Mouse (Mus musculus): ENCODE data around the gene Zfyve1. TPM values are rescaled to one million over a fixed set of nuclear protein-coding genes. Genes with fewer than 3 reads are reported as not detected.

Zfyve1 gene
- polyA plus RNA-seq, 1 experiment from 2014 or later: 27.0 TPM

- Histone ChIP-seq H3K4me2 (replicated peaks) (no peak overlapping the region), H3K4me3 (no peak overlapping the region), H3K27ac (no peak overlapping the region), H3K9me3 (no peaks in the 10 kb centered on the region), H3K36me3 (peaks cover 41% of the 10 kb centered on the region), H3K4me1 (no peaks in the 10 kb centered on the region), H3K9ac (no peak overlapping the region), H3K27me3 (no peaks in the 10 kb centered on the region)
- WGBS: 28% methylated on average over 3 of the region's 3 CpGs
- no peak for ATAC-seq (ENCODE audit: insufficient number of reproducible peaks, insufficient read depth, low FRiP score, low TSS enrichment)
Measured at GRCm38 (mm10) chr12:83578896-83579569, 18.0 kb downstream of the Zfyve1 start.

DNA sequence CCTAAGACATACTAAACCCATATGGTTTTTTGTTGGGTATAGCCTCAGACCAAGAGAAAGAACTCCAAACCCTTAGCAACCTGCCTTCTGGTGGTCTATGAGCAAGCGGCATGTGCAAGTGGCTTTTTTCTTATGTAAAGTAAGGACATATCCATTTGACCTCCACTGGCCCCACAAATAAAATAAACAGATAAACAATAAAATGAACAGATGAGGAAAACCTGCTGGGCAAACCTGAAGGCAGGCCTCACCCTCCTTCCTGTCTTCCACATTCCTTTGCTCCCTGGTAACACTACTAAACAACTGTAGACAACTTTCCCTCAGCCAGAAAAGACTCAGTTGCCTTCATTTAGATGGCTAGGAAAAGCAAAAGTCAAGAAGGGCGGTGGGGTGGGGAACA is 18.7 kb downstream of the Zfyve1 start:
- H3K27ac ChIP-seq: no peak overlapping the region
- H3K4me2 ChIP-seq (replicated peaks): no peak overlapping the region
- no peaks in the 10 kb centered on the region for H3K9me3 ChIP-seq
- H3K4me1 ChIP-seq: no peaks in the 10 kb centered on the region
- H3K27me3 ChIP-seq: no peaks in the 10 kb centered on the region
- no peak overlapping the region for H3K4me3 ChIP-seq
- no peak overlapping the region for H3K9ac ChIP-seq
- peaks cover 42% of the 10 kb centered on the region for H3K36me3 ChIP-seq
- WGBS: 89% methylated on average over 2 of the region's 2 CpGs
- no peak for ATAC-seq (ENCODE audit: insufficient number of reproducible peaks, insufficient read depth, low FRiP score, low TSS enrichment)

GRCm38 (mm10) chr12:83577445-83577844 is 19.6 kb downstream of the Zfyve1 start:
- H3K9me3 ChIP-seq: no peaks in the 10 kb centered on the region
- no peak overlapping the region for H3K4me3 ChIP-seq
- H3K9ac ChIP-seq: no peak overlapping the region
- no peak for ATAC-seq (ENCODE audit: insufficient number of reproducible peaks, insufficient read depth, low FRiP score, low TSS enrichment)
- H3K4me1 ChIP-seq: no peaks in the 10 kb centered on the region
- 94% methylated on average over 5 of the region's 5 CpGs for whole genome bisulfite sequencing
- peaks cover 44% of the 10 kb centered on the region for H3K36me3 ChIP-seq
- no peak overlapping the region for H3K4me2 ChIP-seq (replicated peaks)
- no peak overlapping the region for H3K27ac ChIP-seq
- H3K27me3 ChIP-seq: no peaks in the 10 kb centered on the region

- ATAC-seq (ENCODE audit: insufficient number of reproducible peaks, insufficient read depth, low FRiP score, low TSS enrichment): no peak
- Histone ChIP-seq H3K4me3 (no peak overlapping the region), H3K4me2 (replicated peaks) (no peak overlapping the region), H3K36me3 (peaks cover 65% of the 10 kb centered on the region), H3K9me3 (no peaks in the 10 kb centered on the region), H3K4me1 (no peaks in the 10 kb centered on the region), H3K9ac (no peak overlapping the region), H3K27me3 (no peaks in the 10 kb centered on the region), H3K27ac (no peak overlapping the region)
- WGBS: 83% methylated on average over 5 of the region's 5 CpGs
Measured at GRCm38 (mm10) chr12:83572717-83573116, 24.3 kb downstream of the Zfyve1 start.

- Histone ChIP-seq H3K4me3 (no peak overlapping the region), H3K27me3 (no peaks in the 10 kb centered on the region), H3K4me1 (no peaks in the 10 kb centered on the region), H3K4me2 (replicated peaks) (no peak overlapping the region), H3K36me3 (peaks cover 78% of the 10 kb centered on the region), H3K9ac (no peak overlapping the region), H3K27ac (no peak overlapping the region), H3K9me3 (no peaks in the 10 kb centered on the region)
- no peak for ATAC-seq (ENCODE audit: insufficient number of reproducible peaks, insufficient read depth, low FRiP score, low TSS enrichment)
- WGBS: 83% methylated on average over 3 of the region's 3 CpGs
Measured at GRCm38 (mm10) chr12:83569866-83570265, 27.2 kb downstream of the Zfyve1 start.

DNA sequence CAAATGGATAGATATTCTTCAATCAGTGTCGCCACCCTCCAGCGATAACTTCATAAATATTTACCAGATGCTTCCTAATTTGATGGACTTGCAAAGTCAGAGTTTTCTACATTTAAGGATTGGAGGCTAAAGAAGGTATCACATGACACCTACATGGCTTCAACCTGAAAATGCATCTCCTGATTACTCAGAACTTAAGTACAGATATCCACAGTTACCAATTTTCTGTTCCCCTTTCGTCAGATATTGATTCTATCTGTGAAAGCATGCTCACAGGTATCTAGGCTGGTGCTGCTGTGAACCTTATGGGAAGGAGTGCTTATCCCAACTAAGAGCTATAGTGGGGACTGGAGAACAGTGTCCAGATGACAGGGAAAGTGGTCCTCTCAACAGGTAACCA is 34.4 kb downstream of the Zfyve1 start:
- H3K4me1 ChIP-seq: no peaks in the 10 kb centered on the region
- WGBS: 92% methylated on average over 3 of the region's 3 CpGs
- H3K27ac ChIP-seq: no peak overlapping the region
- no peak overlapping the region for H3K4me3 ChIP-seq
- no peaks in the 10 kb centered on the region for H3K27me3 ChIP-seq
- no peak overlapping the region for H3K9ac ChIP-seq
- H3K9me3 ChIP-seq: no peaks in the 10 kb centered on the region
- H3K4me2 ChIP-seq (replicated peaks): no peak overlapping the region
- H3K36me3 ChIP-seq: peaks cover 79% of the 10 kb centered on the region
- no peak for ATAC-seq (ENCODE audit: insufficient number of reproducible peaks, insufficient read depth, low FRiP score, low TSS enrichment)

GRCm38 (mm10) chr12:83560189-83560588 is 36.8 kb downstream of the Zfyve1 start:
- Histone ChIP-seq H3K36me3 (peaks cover 74% of the 10 kb centered on the region), H3K9me3 (no peaks in the 10 kb centered on the region), H3K9ac (no peak overlapping the region), H3K4me1 (no peaks in the 10 kb centered on the region), H3K27ac (no peak overlapping the region), H3K27me3 (no peaks in the 10 kb centered on the region), H3K4me3 (no peak overlapping the region), H3K4me2 (replicated peaks) (no peak overlapping the region)
- 81% methylated on average over 6 of the region's 6 CpGs for WGBS
- ATAC-seq (ENCODE audit: insufficient number of reproducible peaks, insufficient read depth, low FRiP score, low TSS enrichment): no peak

DNA sequence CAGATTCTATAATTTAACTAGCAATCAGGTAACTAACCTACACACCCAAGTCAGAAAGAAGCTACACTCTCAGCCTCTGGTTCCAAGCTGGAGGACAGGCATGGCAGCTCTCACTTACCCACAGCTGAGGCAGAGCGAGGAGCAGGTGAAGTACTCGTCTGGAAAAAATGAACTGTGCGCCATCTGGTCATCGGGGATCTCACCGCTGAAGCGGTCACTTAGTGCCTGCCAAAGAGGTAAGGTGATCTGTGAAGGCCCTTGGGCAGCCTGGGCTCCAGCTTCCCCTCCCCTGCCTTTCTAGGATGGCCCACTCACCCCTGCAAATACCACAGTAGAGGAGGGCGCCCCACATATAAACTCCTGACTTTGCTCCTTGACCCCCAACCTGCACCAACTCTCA is 38.5 kb downstream of the Zfyve1 start:
- H3K27me3 ChIP-seq: no peaks in the 10 kb centered on the region
- no peak overlapping the region for H3K4me2 ChIP-seq (replicated peaks)
- no peaks in the 10 kb centered on the region for H3K4me1 ChIP-seq
- peaks cover 72% of the 10 kb centered on the region for H3K36me3 ChIP-seq
- no peak overlapping the region for H3K27ac ChIP-seq
- no peaks in the 10 kb centered on the region for H3K9me3 ChIP-seq
- WGBS: 92% methylated on average over 7 of the region's 7 CpGs
- H3K4me3 ChIP-seq: no peak overlapping the region
- no peak overlapping the region for H3K9ac ChIP-seq
- no peak for ATAC-seq (ENCODE audit: insufficient number of reproducible peaks, insufficient read depth, low FRiP score, low TSS enrichment)

DNA sequence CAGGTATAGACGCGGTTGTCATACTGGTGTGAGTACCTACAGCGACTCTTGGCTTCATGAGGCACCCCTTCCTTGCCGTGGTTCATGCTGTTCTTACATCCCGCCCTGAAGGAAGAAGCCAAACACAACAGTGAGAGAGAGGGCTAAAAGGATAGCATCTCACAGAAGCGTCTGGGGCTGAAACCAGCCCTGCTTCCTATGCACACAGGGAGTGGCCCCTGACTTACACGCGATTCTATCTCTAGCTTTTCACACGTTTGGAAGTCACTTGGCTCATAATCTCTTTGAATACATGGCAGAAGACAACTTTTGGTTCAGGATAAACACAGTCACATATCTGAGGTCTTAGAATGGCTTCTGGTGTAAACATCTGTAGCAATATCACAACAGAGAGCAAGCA is 41.4 kb downstream of the Zfyve1 start:
- H3K27ac ChIP-seq: no peak overlapping the region
- H3K4me1 ChIP-seq: no peaks in the 10 kb centered on the region
- WGBS: 65% methylated on average over 9 of the region's 9 CpGs
- H3K4me2 ChIP-seq (replicated peaks): no peak overlapping the region
- no peaks in the 10 kb centered on the region for H3K9me3 ChIP-seq
- no peaks in the 10 kb centered on the region for H3K27me3 ChIP-seq
- peaks cover 80% of the 10 kb centered on the region for H3K36me3 ChIP-seq
- no peak for ATAC-seq (ENCODE audit: insufficient number of reproducible peaks, insufficient read depth, low FRiP score, low TSS enrichment)
- no peak overlapping the region for H3K9ac ChIP-seq
- H3K4me3 ChIP-seq: no peak overlapping the region

- 85% methylated on average over 4 of the region's 4 CpGs for WGBS
- peaks cover 83% of the 10 kb centered on the region for H3K36me3 ChIP-seq
- ATAC-seq (ENCODE audit: insufficient number of reproducible peaks, insufficient read depth, low FRiP score, low TSS enrichment): no peak
Measured at GRCm38 (mm10) chr12:83553816-83554215, 43.2 kb downstream of the Zfyve1 start.

GRCm38 (mm10) chr12:83551305-83551704 is 45.7 kb downstream of the Zfyve1 start:
- no peak overlapping the region for H3K9ac ChIP-seq
- no peaks in the 10 kb centered on the region for H3K27me3 ChIP-seq
- 91% methylated on average over 16 of the region's 16 CpGs for WGBS
- H3K36me3 ChIP-seq: peaks cover 85% of the 10 kb centered on the region
- no peaks in the 10 kb centered on the region for H3K4me1 ChIP-seq
- no peak overlapping the region for H3K4me3 ChIP-seq
- no peak for ATAC-seq (ENCODE audit: insufficient number of reproducible peaks, insufficient read depth, low FRiP score, low TSS enrichment)
- no peak overlapping the region for H3K27ac ChIP-seq
- no peaks in the 10 kb centered on the region for H3K9me3 ChIP-seq
- H3K4me2 ChIP-seq (replicated peaks): no peak overlapping the region

More at GRCm38 (mm10) chr12:83553816-83554215, 43.2 kb downstream of the Zfyve1 start:
- Histone ChIP-seq H3K27ac (no peak overlapping the region), H3K4me3 (no peak overlapping the region), H3K27me3 (no peaks in the 10 kb centered on the region), H3K9ac (no peak overlapping the region), H3K9me3 (no peaks in the 10 kb centered on the region), H3K4me2 (replicated peaks) (no peak overlapping the region), H3K4me1 (no peaks in the 10 kb centered on the region)

DNA sequence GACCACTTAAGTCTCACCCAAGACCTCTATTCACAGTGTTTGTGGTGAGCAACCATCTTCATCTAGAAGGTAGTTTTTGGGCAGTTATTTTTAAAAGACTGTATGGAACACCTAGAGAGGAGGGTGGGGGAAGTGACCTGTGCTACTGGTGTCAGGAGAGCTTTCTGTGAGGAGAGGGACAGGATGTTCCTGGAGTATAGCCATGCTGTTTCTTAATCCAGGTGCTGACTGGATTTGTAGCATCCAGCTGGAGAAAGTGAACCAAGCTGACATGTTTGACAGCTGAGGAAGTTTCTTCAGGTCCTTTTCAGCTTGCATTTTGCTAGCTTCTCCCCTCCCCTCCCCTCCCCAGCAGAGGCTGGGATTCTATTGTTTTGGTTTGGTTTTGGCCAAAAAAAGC is 52.2 kb downstream of the Zfyve1 start:
- Histone ChIP-seq H3K27me3 (no peaks in the 10 kb centered on the region), H3K4me1 (no peaks in the 10 kb centered on the region), H3K27ac (no peak overlapping the region), H3K4me2 (replicated peaks) (no peak overlapping the region), H3K9ac (no peak overlapping the region), H3K4me3 (no peak overlapping the region), H3K9me3 (no peaks in the 10 kb centered on the region), H3K36me3 (peaks cover 52% of the 10 kb centered on the region)
- no peak for ATAC-seq (ENCODE audit: insufficient number of reproducible peaks, insufficient read depth, low FRiP score, low TSS enrichment)

DNA sequence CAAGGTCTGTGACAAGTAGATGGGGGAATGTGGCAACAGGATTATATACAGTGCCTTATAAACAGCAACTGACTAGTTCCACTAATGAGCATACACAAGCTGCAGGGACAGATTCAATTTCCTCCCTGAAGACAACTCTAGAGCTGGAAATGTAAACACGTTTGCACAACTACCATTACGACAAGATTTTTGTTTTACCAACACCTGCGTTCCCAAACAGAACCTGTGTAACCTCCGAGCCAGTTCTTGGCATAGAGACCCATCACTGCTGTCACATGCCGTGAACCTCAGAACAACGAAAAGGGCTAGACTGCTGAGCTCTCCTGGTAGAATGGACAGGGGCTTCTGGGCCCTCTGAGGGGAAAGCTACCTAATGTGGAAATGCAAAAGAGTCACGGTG is 53.0 kb downstream of the Zfyve1 start:
- ATAC-seq (ENCODE audit: insufficient number of reproducible peaks, insufficient read depth, low FRiP score, low TSS enrichment): no peak
- 84% methylated on average over 7 of the region's 7 CpGs for WGBS
- no peak overlapping the region for H3K9ac ChIP-seq
- H3K9me3 ChIP-seq: no peaks in the 10 kb centered on the region
- no peak overlapping the region for H3K27ac ChIP-seq
- no peaks in the 10 kb centered on the region for H3K27me3 ChIP-seq
- no peaks in the 10 kb centered on the region for H3K4me1 ChIP-seq
- peaks cover 54% of the 10 kb centered on the region for H3K36me3 ChIP-seq
- H3K4me3 ChIP-seq: no peak overlapping the region
- no peak overlapping the region for H3K4me2 ChIP-seq (replicated peaks)
